Mouse (Mus musculus) ES-E14 (cell line): Measurements from ENCODE around the gene Gm5142.

Experiments used
- HCFC1 ChIP-seq: IDR thresholded peaks from 2 replicates; pipeline ENCODE4 v1.6.1; 2012; ENCODE audit warnings: low read length, inconsistent platforms, borderline replicate concordance; ENCODE audit not compliant: insufficient read depth
- ZC3H11A ChIP-seq: IDR thresholded peaks from 2 replicates; pipeline ENCODE4 v1.6.1; 2012; ENCODE audit warnings: low read depth, mild to moderate bottlenecking, inconsistent platforms, low read length, borderline replicate concordance
- ZNF384 ChIP-seq: IDR thresholded peaks from 2 replicates; pipeline ENCODE4 v1.6.1; 2012; ENCODE audit warnings: low read depth, low read length, inconsistent platforms

- no peak for TF ChIP-seq ZNF384
- no peak for TF ChIP-seq HCFC1
- TF ChIP-seq ZC3H11A: no peak
Observed at GRCm38 (mm10) chr14:59209003-59209402, 30.5 kb upstream of the Gm5142 start.
